Mouse (Mus musculus) forebrain, embryonic 10.5 days (tissue): ENCODE measurements at regions not wholly inside any gene's neighbourhood (a gene's known extent, or its start where the extent isn't known, plus 50 kb on each side); places are given as distances from the start of the nearest gene placed in this dataset.

Experiments used
- DNase-seq: peaks from one replicate; pipeline ENCODE4 v3.0.0-alpha.2; 2017; ENCODE audit warnings: low spot score; ENCODE audit errors: extremely low spot score
- H3K27ac ChIP-seq: fragments of 300-500 bp; sonication (generic); 2 replicates; pipeline ENCODE4 v1.5.1; 2016; ENCODE audit warnings: mild to moderate bottlenecking
- H3K27me3 ChIP-seq: fragments of 300-500 bp; sonication (generic); 2 replicates; pipeline ENCODE4 v1.6.1; 2016; ENCODE audit warnings: mild to moderate bottlenecking; ENCODE audit not compliant: poor library complexity, severe bottlenecking
- H3K36me3 ChIP-seq: fragments of 300-500 bp; sonication (generic); replicated peaks from 2 replicates; pipeline ENCODE4 v1.6.1; 2016; ENCODE audit warnings: mild to moderate bottlenecking, moderate library complexity
- H3K4me1 ChIP-seq: fragments of 300-500 bp; sonication (generic); 2 replicates; pipeline ENCODE4 v1.6.1; 2016
- H3K4me3 ChIP-seq: fragments of 300-500 bp; sonication (generic); 2 replicates; pipeline ENCODE4 v1.5.1; 2016; ENCODE audit warnings: mild to moderate bottlenecking, moderate library complexity
- H3K9me3 ChIP-seq: fragments of 300-500 bp; sonication (generic); 2 replicates; pipeline ENCODE4 v1.6.1; 2016; ENCODE audit warnings: mild to moderate bottlenecking, moderate library complexity
- WGBS: fragments of 180-500 bp; shearing (Covaris S2); methylation state at CpG from one replicate; pipeline ENCODE4 v1.1.7; 2016; 5-methylcytosine and 5-hydroxymethylcytosine counted together

DNA sequence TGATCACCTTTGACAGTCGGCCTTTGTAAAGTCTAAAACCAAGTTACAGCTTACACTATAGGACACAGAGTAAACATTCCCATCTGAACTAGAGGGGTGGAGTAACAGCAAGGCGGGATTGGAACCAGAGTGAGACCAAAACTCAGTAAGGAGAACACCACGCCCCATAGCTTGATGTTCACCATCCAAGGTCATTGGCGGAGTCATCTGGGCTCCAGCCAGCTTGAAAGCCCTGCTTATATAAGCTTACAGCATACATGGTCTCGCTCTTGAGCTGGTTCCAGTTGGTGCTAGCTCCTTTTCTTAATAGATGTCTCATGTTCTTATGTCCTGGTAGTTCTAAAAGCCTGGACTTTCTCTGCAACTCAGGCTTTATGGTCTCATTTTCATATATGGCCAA, 236.4 kb upstream of the Gm21798 start:
- no peak for DNase-seq
- H3K4me1 ChIP-seq, result peaks cover 16% of the 10 kb centered on the region

DNA sequence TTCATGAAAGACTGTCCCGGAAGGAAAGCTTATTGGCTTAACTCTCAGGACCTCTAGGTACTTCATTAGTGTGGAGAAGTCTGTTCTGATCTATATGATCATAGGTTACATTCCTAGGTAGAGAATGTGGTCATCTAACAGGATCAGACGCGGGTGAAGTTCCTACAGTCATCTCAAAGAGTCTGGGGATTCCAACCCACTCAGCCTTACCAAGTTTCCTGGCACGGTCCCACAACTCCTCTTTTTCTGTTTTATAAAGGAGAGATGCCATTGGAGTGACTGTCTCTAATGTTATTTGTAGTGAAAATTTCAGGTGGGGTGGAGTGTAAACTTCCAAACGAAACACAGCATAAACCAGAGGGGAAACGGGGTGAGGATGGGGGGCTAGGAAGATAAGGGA, 233.4 kb upstream of the Gm21798 start:
- H3K4me1 ChIP-seq, result peaks cover 8% of the 10 kb centered on the region
- no peak overlapping the region for H3K27ac ChIP-seq
- no peaks in the 10 kb centered on the region for H3K36me3 ChIP-seq
- H3K9me3 ChIP-seq, result no peaks in the 10 kb centered on the region
- H3K27me3 ChIP-seq, result no peaks in the 10 kb centered on the region
- DNase-seq, result no peak
- H3K4me3 ChIP-seq, result no peak overlapping the region
- WGBS, result 91% methylated on average over 6 of the region's 6 CpGs

More for the DNA sequence above, 236.4 kb upstream of the Gm21798 start:
- Histone ChIP-seq H3K27me3 (no peaks in the 10 kb centered on the region), H3K9me3 (no peaks in the 10 kb centered on the region), H3K27ac (no peak overlapping the region), H3K36me3 (no peaks in the 10 kb centered on the region), H3K4me3 (no peak overlapping the region)
- 86% methylated on average over 5 of the region's 5 CpGs for WGBS

- H3K4me1 ChIP-seq, result peaks cover 11% of the 10 kb centered on the region
- no peaks in the 10 kb centered on the region for H3K36me3 ChIP-seq
- WGBS, result 92% methylated on average over 3 of the region's 3 CpGs
- H3K9me3 ChIP-seq, result no peaks in the 10 kb centered on the region
- DNase-seq, result no peak
- H3K27ac ChIP-seq, result no peak overlapping the region
- no peaks in the 10 kb centered on the region for H3K27me3 ChIP-seq
- H3K4me3 ChIP-seq, result no peak overlapping the region
Measured at GRCm38 (mm10) chr15:64586776-64587175, 230.7 kb upstream of the Gm21798 start.

DNA sequence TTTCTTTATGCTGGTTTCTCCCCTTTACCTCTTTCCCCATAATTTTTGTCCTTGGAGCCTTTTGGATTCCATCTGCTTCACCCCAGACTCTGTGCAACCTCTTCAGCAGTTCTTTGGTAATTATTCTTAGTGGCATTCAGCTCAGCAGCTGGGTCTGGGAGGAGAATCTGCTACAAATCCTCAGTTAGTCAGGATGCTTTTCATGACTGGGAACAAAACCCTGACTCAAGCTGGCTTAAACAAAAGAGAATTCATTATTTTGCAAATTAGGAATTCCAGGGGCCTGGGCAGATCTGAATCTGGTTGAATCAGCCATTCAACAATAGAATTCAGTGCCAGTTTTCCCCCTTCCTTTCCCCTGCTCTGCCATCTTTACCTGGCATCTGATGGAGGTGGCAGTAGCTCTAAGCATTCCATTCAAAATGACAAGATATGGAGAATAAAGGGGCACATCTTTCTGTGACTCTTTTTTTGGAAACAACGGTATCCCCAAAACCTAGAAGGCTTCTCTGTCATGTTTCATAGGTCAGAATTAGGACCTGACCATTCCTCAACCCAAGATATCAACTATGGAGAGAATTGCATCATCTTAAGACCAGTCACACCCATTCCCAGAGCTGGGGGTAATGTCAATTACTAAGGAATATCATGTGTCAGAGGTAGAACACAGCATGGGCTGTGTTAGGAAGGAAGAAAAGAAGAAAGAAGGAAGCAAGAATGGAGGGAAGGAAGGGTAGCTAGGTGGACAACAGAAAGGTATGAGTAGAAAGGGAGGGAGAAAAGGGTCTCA, 227.2 kb upstream of the Gm21798 start:
- Histone ChIP-seq H3K4me1 (peaks cover 11% of the 10 kb centered on the region), H3K36me3 (no peaks in the 10 kb centered on the region), H3K27me3 (no peaks in the 10 kb centered on the region), H3K4me3 (no peak overlapping the region), H3K27ac (peak overlapping the region; percentile 51; the same call in 1 of the 2 replicates), H3K9me3 (no peaks in the 10 kb centered on the region)
- 67% methylated on average over 1 of the region's 1 CpGs for WGBS
- no peak for DNase-seq

- Histone ChIP-seq H3K27ac (no peak overlapping the region), H3K27me3 (no peaks in the 10 kb centered on the region), H3K4me1 (no peaks in the 10 kb centered on the region), H3K4me3 (no peak overlapping the region), H3K9me3 (no peaks in the 10 kb centered on the region), H3K36me3 (no peaks in the 10 kb centered on the region)
- WGBS, result 73% methylated on average over 4 of the region's 4 CpGs
- DNase-seq, result no peak
Measured at GRCm38 (mm10) chr15:64613503-64613902, 204.0 kb upstream of the Gm21798 start.

GRCm38 (mm10) chr15:64618471-64618870, 199.0 kb upstream of the Gm21798 start:
- Histone ChIP-seq H3K27me3 (no peaks in the 10 kb centered on the region), H3K36me3 (no peaks in the 10 kb centered on the region), H3K27ac (no peak overlapping the region), H3K4me1 (no peaks in the 10 kb centered on the region), H3K9me3 (no peaks in the 10 kb centered on the region), H3K4me3 (no peak overlapping the region)
- DNase-seq, result no peak
- WGBS, result 85% methylated on average over 3 of the region's 3 CpGs

- WGBS, result 87% methylated on average over 3 of the region's 3 CpGs
- H3K27me3 ChIP-seq, result 0 out of 2 replicates have a peak, but pooled peaks cover 3% of the 10 kb centered on the region
- no peak overlapping the region for H3K27ac ChIP-seq
- no peak for DNase-seq
- H3K36me3 ChIP-seq, result no peaks in the 10 kb centered on the region
- H3K4me3 ChIP-seq, result no peak overlapping the region
- H3K9me3 ChIP-seq, result no peaks in the 10 kb centered on the region
- no peaks in the 10 kb centered on the region for H3K4me1 ChIP-seq
Measured at GRCm38 (mm10) chr15:64621876-64622275, 195.6 kb upstream of the Gm21798 start.

- no peak for DNase-seq
- H3K4me1 ChIP-seq, result no peaks in the 10 kb centered on the region
- H3K9me3 ChIP-seq, result no peaks in the 10 kb centered on the region
- H3K27ac ChIP-seq, result no peak overlapping the region
- no peak overlapping the region for H3K4me3 ChIP-seq
- WGBS, result 82% methylated on average over 4 of the region's 4 CpGs
- no peaks in the 10 kb centered on the region for H3K36me3 ChIP-seq
- 0 out of 2 replicates have a peak, but pooled peaks cover 3% of the 10 kb centered on the region for H3K27me3 ChIP-seq
Measured at GRCm38 (mm10) chr15:64622591-64622990, 194.9 kb upstream of the Gm21798 start.

DNA sequence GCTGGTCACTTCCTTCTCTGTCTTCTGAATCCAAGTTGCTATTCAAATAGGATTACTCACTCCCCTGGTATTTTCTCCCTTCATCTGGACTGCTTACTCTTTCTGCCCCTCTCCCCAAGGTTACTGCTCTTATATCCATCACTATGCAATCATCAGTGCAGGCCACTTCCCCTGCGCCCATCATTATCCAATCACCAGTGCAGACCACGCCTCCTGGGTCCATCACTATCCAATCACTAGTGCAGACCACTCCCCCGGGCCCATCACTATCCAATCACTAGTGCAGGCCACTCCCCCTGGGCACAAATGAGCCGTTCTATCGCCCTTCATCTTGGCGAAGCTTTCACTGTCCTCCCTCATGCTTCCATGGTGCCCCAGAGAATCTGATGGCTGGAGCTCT, 191.1 kb upstream of the Gm21798 start:
- H3K27me3 ChIP-seq, result 0 out of 2 replicates have a peak, but pooled peaks cover 3% of the 10 kb centered on the region
- no peak overlapping the region for H3K27ac ChIP-seq
- H3K36me3 ChIP-seq, result no peaks in the 10 kb centered on the region
- H3K9me3 ChIP-seq, result no peaks in the 10 kb centered on the region
- DNase-seq, result no peak
- WGBS, result 90% methylated on average over 6 of the region's 6 CpGs
- no peaks in the 10 kb centered on the region for H3K4me1 ChIP-seq
- no peak overlapping the region for H3K4me3 ChIP-seq

DNA sequence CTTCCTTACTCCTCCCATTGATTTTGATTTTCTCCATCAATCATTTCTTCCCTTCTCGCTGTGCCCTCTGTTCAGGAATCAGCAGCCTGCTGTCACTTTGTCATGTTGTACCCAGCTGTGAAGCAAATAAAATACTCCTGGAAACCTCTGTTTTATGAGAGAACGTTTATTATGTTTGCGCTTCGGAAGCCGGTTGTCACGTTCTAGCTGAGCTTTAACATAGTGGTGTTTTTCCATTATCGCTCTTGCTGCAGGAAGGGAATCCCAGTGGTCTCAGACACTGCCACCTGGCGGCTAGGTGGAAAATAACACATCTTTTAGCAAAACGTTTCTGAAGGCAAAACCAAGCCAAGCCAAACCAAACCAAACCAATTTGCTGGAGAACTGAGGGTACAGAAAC, 190.2 kb upstream of the Gm21798 start:
- H3K27me3 ChIP-seq, result 0 out of 2 replicates have a peak, but pooled peaks cover 3% of the 10 kb centered on the region
- H3K36me3 ChIP-seq, result no peaks in the 10 kb centered on the region
- H3K27ac ChIP-seq, result no peak overlapping the region
- H3K4me1 ChIP-seq, result no peaks in the 10 kb centered on the region
- no peak overlapping the region for H3K4me3 ChIP-seq
- WGBS, result 33% methylated on average over 9 of the region's 9 CpGs
- no peaks in the 10 kb centered on the region for H3K9me3 ChIP-seq
- DNase-seq, result peak; percentile 68
